Mouse (Mus musculus): ENCODE measurements around the gene Tra2a. TPM values are rescaled to one million over a fixed set of nuclear protein-coding genes. Genes with fewer than 3 reads are reported as not detected.

Tra2a gene
- polyA plus RNA-seq, 1 experiment from 2014 or later, result 30.2 TPM

DNA sequence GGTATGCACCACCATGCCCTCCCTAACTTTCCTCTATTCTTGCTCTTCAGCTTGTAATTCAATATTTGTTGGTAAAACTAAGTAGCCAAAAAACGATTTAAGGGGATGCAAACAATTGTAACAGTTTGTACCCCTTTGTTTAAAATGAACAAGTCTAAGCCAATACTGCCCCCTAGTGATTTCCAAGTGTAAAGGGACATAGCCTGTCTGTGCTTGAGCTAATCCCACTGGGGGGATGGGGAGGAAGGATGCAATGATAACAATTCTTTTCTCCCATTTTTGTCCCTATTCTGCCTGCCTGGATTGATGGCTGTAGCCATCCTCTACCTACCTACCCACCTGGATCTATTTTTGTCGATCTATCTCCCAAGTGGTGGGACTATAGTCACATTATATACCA lies 16.6 kb downstream of the Tra2a start:
- no peak overlapping the region for H3K27ac ChIP-seq (ENCODE audit: low read depth, low read length)
- no peak overlapping the region for H3K9ac ChIP-seq (ENCODE audit: low read depth, low read length)
- H3K4me2 ChIP-seq (replicated peaks; ENCODE audit: low read depth), result no peak overlapping the region
- H3K4me3 ChIP-seq (ENCODE audit: low read depth, low read length), result no peak overlapping the region
- no peaks in the 10 kb centered on the region for H3K9me3 ChIP-seq (ENCODE audit: control insufficient read depth)
- peaks cover 61% of the 10 kb centered on the region for H3K36me3 ChIP-seq (ENCODE audit: control insufficient read depth, insufficient read depth)
- no peaks in the 10 kb centered on the region for H3K27me3 ChIP-seq (replicated peaks; ENCODE audit: control insufficient read depth, insufficient read depth, low read length)
- 47% methylated on average over 2 of the region's 2 CpGs for WGBS
- ATAC-seq, result no peak
- peak; percentile 79 for TF ChIP-seq CTCF (IDR thresholded peaks at IDR 0.05; ENCODE audit: low read depth)
- H3K4me1 ChIP-seq (replicated peaks; ENCODE audit: control insufficient read depth, insufficient read depth, low read length), result no peaks in the 10 kb centered on the region

DNA sequence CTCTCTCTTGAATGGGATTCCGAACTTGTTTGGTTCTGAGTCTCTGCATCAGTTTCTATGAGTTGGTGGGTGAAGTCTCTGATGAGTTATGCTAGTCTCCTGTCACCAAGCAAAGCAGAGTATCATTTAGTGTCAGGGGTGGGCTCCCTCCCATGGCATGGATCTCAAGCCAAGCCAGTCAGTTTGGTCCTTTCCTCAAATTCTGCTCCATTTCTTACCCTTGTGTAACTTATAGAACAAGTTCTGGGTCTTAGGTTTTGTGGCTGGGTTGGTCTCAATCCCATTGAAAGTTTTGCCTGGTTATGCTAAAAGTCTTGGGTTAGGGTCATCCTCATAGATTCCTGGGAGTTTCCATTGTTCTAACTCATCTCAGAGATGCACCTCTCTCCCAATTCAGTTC lies 21.5 kb downstream of the Tra2a start:
- no peak for ATAC-seq
- H3K9ac ChIP-seq (ENCODE audit: low read depth, low read length), result no peak overlapping the region

DNA sequence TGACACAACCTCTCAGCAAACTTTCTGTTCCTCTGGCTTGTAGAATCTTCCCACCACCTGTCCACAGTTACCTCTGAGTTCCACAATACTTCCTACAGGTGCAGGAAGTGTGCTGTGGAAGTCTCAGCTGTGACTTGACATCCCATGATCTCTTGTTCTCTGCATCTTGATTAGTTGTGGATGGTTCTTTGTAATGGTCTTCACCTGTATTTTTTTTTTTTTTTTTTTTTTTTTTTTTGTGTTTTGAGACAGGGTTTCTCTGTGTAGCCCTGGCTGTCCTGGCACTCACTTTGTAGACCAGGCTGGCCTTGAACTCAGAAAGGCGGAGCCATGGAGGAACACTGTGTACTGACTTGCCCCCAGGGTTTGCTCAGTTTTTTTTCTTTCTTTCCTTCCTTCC lies 22.3 kb downstream of the Tra2a start:
- Histone ChIP-seq H3K4me3 (ENCODE audit: low read depth, low read length) (no peak overlapping the region), H3K4me2 (replicated peaks; ENCODE audit: low read depth) (no peak overlapping the region), H3K9me3 (ENCODE audit: control insufficient read depth) (no peaks in the 10 kb centered on the region), H3K9ac (ENCODE audit: low read depth, low read length) (no peak overlapping the region), H3K4me1 (replicated peaks; ENCODE audit: control insufficient read depth, insufficient read depth, low read length) (no peaks in the 10 kb centered on the region), H3K27ac (ENCODE audit: low read depth, low read length) (no peak overlapping the region), H3K36me3 (ENCODE audit: control insufficient read depth, insufficient read depth) (peaks cover 26% of the 10 kb centered on the region), H3K27me3 (replicated peaks; ENCODE audit: control insufficient read depth, insufficient read depth, low read length) (no peaks in the 10 kb centered on the region)
- ATAC-seq, result peak; percentile 22; the same call in 1 of the 2 replicates
- no peak for TF ChIP-seq CTCF (IDR thresholded peaks at IDR 0.05; ENCODE audit: low read depth)
- WGBS, result 86% methylated on average over 1 of the region's 1 CpGs

More for the DNA sequence above, 21.5 kb downstream of the Tra2a start:
- Histone ChIP-seq H3K27ac (ENCODE audit: low read depth, low read length) (no peak overlapping the region), H3K4me3 (ENCODE audit: low read depth, low read length) (no peak overlapping the region), H3K27me3 (replicated peaks; ENCODE audit: control insufficient read depth, insufficient read depth, low read length) (no peaks in the 10 kb centered on the region), H3K4me1 (replicated peaks; ENCODE audit: control insufficient read depth, insufficient read depth, low read length) (no peaks in the 10 kb centered on the region), H3K36me3 (ENCODE audit: control insufficient read depth, insufficient read depth) (peaks cover 34% of the 10 kb centered on the region), H3K4me2 (replicated peaks; ENCODE audit: low read depth) (no peak overlapping the region), H3K9me3 (ENCODE audit: control insufficient read depth) (no peaks in the 10 kb centered on the region)
- TF ChIP-seq CTCF (IDR thresholded peaks at IDR 0.05; ENCODE audit: low read depth), result no peak
- WGBS, result 100% methylated on average over 1 of the region's 1 CpGs

DNA sequence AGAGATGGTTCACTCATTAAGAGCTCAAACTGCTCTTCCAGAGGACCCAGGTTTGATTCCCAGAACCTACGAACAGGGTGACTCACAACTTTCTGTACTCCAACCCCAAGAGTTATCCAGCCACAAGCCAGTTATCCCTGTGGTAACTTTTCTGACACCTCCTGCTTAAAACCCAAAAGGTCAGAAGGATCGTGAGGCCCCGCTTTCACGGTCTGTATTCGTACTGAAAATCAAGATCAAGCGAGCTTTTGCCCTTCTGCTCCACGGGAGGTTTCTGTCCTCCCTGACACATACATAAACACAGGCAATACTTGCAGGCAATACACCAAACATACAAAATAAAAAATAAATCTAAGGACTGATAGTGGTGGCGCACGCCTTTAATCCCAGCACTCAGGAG lies 27.5 kb downstream of the Tra2a start:
- ATAC-seq, result peak; percentile 100
- TF ChIP-seq CTCF (IDR thresholded peaks at IDR 0.05; ENCODE audit: low read depth), result no peak
- Histone ChIP-seq H3K27me3 (replicated peaks; ENCODE audit: control insufficient read depth, insufficient read depth, low read length) (no peaks in the 10 kb centered on the region), H3K4me1 (replicated peaks; ENCODE audit: control insufficient read depth, insufficient read depth, low read length) (no peaks in the 10 kb centered on the region), H3K9ac (ENCODE audit: low read depth, low read length) (no peak overlapping the region), H3K4me3 (ENCODE audit: low read depth, low read length) (no peak overlapping the region), H3K36me3 (ENCODE audit: control insufficient read depth, insufficient read depth) (no peaks in the 10 kb centered on the region), H3K9me3 (ENCODE audit: control insufficient read depth) (no peaks in the 10 kb centered on the region), H3K27ac (ENCODE audit: low read depth, low read length) (no peak overlapping the region), H3K4me2 (replicated peaks; ENCODE audit: low read depth) (no peak overlapping the region)
- WGBS, result 56% methylated on average over 9 of the region's 9 CpGs

DNA sequence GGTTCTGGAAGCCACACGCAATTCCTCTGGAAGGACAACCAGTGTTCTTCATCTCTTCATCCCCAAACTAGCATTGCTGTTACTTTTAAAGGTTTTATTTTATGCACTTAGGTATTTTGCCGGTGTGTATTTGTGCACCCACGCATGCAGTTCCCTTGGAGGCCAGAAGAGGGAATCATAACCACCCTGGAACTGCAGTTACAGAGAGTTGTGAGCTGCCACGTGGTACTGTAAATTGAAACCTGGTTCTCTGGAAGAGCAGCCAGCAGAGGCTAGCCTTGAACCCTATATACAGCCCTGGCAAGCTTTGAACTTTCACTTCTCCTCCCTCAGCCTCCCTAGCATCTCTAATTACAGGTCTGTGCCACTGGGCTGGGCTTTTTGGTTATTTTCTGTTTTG lies 30.5 kb downstream of the Tra2a start:
- no peaks in the 10 kb centered on the region for H3K27me3 ChIP-seq (replicated peaks; ENCODE audit: control insufficient read depth, insufficient read depth, low read length)
- H3K9ac ChIP-seq (ENCODE audit: low read depth, low read length), result no peak overlapping the region
- H3K4me2 ChIP-seq (replicated peaks; ENCODE audit: low read depth), result no peak overlapping the region
- 65% methylated on average over 4 of the region's 4 CpGs for WGBS
- no peaks in the 10 kb centered on the region for H3K9me3 ChIP-seq (ENCODE audit: control insufficient read depth)
- ATAC-seq, result no peak
- peak; percentile 71 for TF ChIP-seq CTCF (IDR thresholded peaks at IDR 0.05; ENCODE audit: low read depth)
- no peaks in the 10 kb centered on the region for H3K36me3 ChIP-seq (ENCODE audit: control insufficient read depth, insufficient read depth)
- no peaks in the 10 kb centered on the region for H3K4me1 ChIP-seq (replicated peaks; ENCODE audit: control insufficient read depth, insufficient read depth, low read length)
- H3K27ac ChIP-seq (ENCODE audit: low read depth, low read length), result no peak overlapping the region
- H3K4me3 ChIP-seq (ENCODE audit: low read depth, low read length), result no peak overlapping the region

DNA sequence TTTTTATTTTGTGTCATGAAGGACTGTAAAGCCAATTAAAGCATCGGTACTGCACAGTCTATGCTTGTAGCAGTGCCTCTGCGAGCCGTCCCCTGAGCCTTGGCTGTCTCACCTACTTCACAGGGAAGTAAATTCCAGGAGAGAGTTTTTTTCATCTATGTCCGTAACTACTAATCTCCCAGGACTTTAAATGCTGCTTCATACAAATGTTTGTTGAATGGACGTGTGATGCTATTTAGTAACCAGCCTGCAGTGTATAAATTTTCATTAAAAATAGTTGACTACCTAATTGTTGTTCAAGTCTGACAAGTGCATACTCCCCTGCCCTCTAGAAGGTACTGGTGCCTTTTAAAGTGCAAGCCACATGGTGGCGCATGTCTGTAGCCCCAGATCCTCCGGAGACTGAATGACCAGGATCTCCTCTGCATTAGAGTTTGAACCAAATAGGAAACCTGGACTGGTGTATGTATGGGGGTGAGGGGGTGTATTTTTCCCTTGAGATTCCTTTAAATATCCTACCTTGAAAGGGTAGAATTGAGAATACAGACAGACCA lies 35.6 kb downstream of the Tra2a start:
- H3K4me1 ChIP-seq (replicated peaks; ENCODE audit: control insufficient read depth, insufficient read depth, low read length), result no peaks in the 10 kb centered on the region
- no peaks in the 10 kb centered on the region for H3K36me3 ChIP-seq (ENCODE audit: control insufficient read depth, insufficient read depth)
- no peaks in the 10 kb centered on the region for H3K9me3 ChIP-seq (ENCODE audit: control insufficient read depth)
- H3K4me3 ChIP-seq (ENCODE audit: low read depth, low read length), result peak overlapping the region; percentile 9; the same call in 1 of the 2 replicates
- H3K27me3 ChIP-seq (replicated peaks; ENCODE audit: control insufficient read depth, insufficient read depth, low read length), result no peaks in the 10 kb centered on the region
- no peak overlapping the region for H3K9ac ChIP-seq (ENCODE audit: low read depth, low read length)
- TF ChIP-seq CTCF (IDR thresholded peaks at IDR 0.05; ENCODE audit: low read depth), result peak; percentile 81
- 11% methylated on average over 7 of the region's 7 CpGs for WGBS
- H3K27ac ChIP-seq (ENCODE audit: low read depth, low read length), result no peak overlapping the region
- peak overlapping the region; percentile 52 for H3K4me2 ChIP-seq (replicated peaks; ENCODE audit: low read depth)
- peak; percentile 61; the same call in 1 of the 2 replicates for ATAC-seq
